Mouse (Mus musculus) CH12.LX (cell line): ENCODE results near the gene Ndufb2.

Source experiments
- CTCF ChIP-seq, 2 experiments: IDR thresholded peaks in 1 of 2; conservative IDR thresholded peaks in 1 of 2; 2 replicates each; pipeline ENCODE4 v1.5.1; 2011 to 2012; ENCODE audit warnings: low read depth in 2 of 2, low read length in 2 of 2, improper control_type of control experiment in 1 of 2, inconsistent platforms in 1 of 2, mild to moderate bottlenecking in 1 of 2, moderate library complexity in 1 of 2
- EP300 ChIP-seq: IDR thresholded peaks from 2 replicates; pipeline ENCODE4 v1.6.1; 2011; ENCODE audit warnings: low read length, improper control_type of control experiment
- ETS1 ChIP-seq: conservative IDR thresholded peaks from 2 replicates; pipeline ENCODE4 v1.6.1; 2012; ENCODE audit warnings: low read depth, mild to moderate bottlenecking, inconsistent platforms, low read length, improper control_type of control experiment, moderate library complexity
- HCFC1 ChIP-seq: IDR thresholded peaks from 2 replicates; pipeline ENCODE4 v1.6.1; 2012; ENCODE audit warnings: low read depth, mild to moderate bottlenecking, inconsistent platforms, low read length, improper control_type of control experiment
- JUND ChIP-seq: conservative IDR thresholded peaks from 2 replicates; pipeline ENCODE4 v1.6.1; 2011; ENCODE audit warnings: low read depth, low read length, improper control_type of control experiment
- MAX ChIP-seq: IDR thresholded peaks from 2 replicates; pipeline ENCODE4 v1.6.1; 2011; ENCODE audit warnings: low read length, improper control_type of control experiment
- MAZ ChIP-seq: IDR thresholded peaks from 2 replicates; pipeline ENCODE4 v1.6.1; 2012; ENCODE audit warnings: low read depth, mild to moderate bottlenecking, inconsistent platforms, low read length, improper control_type of control experiment, moderate library complexity
- MEF2A ChIP-seq: IDR thresholded peaks from 2 replicates; pipeline ENCODE4 v1.6.1; 2014; ENCODE audit warnings: low read depth, mild to moderate bottlenecking, inconsistent platforms, low read length, improper control_type of control experiment, borderline replicate concordance
- MXI1 ChIP-seq: IDR thresholded peaks from 2 replicates; pipeline ENCODE4 v1.6.1; 2011; ENCODE audit warnings: mild to moderate bottlenecking, low read depth, low read length, improper control_type of control experiment
- POLR2A ChIP-seq: IDR thresholded peaks from 2 replicates; pipeline ENCODE4 v1.6.1; 2011; ENCODE audit warnings: low read depth, mild to moderate bottlenecking, improper control_type of control experiment, low read length
- POLR2AphosphoS2 ChIP-seq: IDR thresholded peaks from 2 replicates; pipeline ENCODE4 v1.6.1; 2011; ENCODE audit warnings: low read depth, low read length, improper control_type of control experiment
- RAD21 ChIP-seq: IDR thresholded peaks from 2 replicates; pipeline ENCODE4 v1.6.1; 2011; ENCODE audit warnings: low read depth, mild to moderate bottlenecking, low read length, improper control_type of control experiment, moderate library complexity
- TCF12 ChIP-seq: IDR thresholded peaks from 2 replicates; pipeline ENCODE4 v1.6.1; 2014; ENCODE audit warnings: low read depth, mild to moderate bottlenecking, inconsistent platforms, low read length, improper control_type of control experiment
- ZC3H11A ChIP-seq: IDR thresholded peaks from 2 replicates; pipeline ENCODE4 v1.6.1; 2012; ENCODE audit warnings: low read depth, mild to moderate bottlenecking, inconsistent platforms, low read length, improper control_type of control experiment

DNA sequence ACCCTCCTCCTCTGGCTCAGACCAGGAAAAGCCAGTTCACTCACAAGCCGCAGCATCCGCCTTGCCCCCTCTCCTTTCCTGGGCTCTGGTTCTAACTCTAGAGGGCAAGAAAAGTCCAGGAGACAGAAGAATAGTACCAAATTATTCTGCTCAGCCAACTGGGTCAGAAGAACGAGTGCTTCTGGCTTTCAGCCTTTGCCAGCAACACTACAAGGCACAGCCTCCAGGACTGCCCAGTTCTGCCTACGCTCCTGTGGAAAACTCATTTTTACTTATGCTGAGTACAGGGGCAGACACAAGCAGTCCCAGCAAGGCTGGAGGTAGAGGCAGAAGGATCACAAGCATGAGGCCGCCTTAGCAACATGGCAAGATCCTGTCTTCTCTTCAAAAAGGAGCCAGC, 44.3 kb upstream of the Ndufb2 start:
- TF ChIP-seq MXI1 (no peak), POLR2AphosphoS2 (no peak), CTCF (conservative IDR thresholded peaks at IDR 0.05 in 1 of 2, IDR thresholded peaks at IDR 0.05 in 1 of 2; ENCODE audit: low read depth in 2 of 2, low read length in 2 of 2) (no peak), HCFC1 (no peak), EP300 (no peak), RAD21 (no peak), JUND (no peak), ETS1 (no peak), MAZ (no peak), MEF2A (no peak), ZC3H11A (no peak), TCF12 (no peak), POLR2A (no peak), MAX (no peak)
